Mouse (Mus musculus) kidney, postnatal 0 days (tissue): ENCODE measurements around the gene Dnmt3a. TPM values are rescaled to one million over a fixed set of nuclear protein-coding genes. Genes with fewer than 3 reads are reported as not detected.

ENCODE experiments used
- ATAC-seq: fragments of 200-750 bp; cut with Nextera tagmentation; replicated peaks from 2 replicates; pipeline ENCODE4 v1.8.0; 2017; ENCODE audit warnings: low read depth, moderate number of reproducible peaks, moderate TSS enrichment, moderate library complexity; ENCODE audit not compliant: low FRiP score
- DNase-seq: peaks from one replicate; pipeline ENCODE4 v3.0.0-alpha.2; 2016; ENCODE audit warnings: low spot score
- H3K27ac ChIP-seq: fragments of 300-500 bp; sonication (generic); 2 replicates; pipeline ENCODE4 v1.5.1; 2014; ENCODE audit warnings: mild to moderate bottlenecking
- H3K27me3 ChIP-seq: fragments of 300-500 bp; sonication (generic); 2 replicates; pipeline ENCODE4 v1.6.1; 2014; ENCODE audit warnings: low read length, mixed read lengths; ENCODE audit not compliant: insufficient read depth
- H3K36me3 ChIP-seq: fragments of 300-500 bp; sonication (generic); 2 replicates; pipeline ENCODE4 v1.6.1; 2014; ENCODE audit warnings: low read length, mixed read lengths; ENCODE audit not compliant: insufficient read depth
- H3K4me1 ChIP-seq: fragments of 300-500 bp; sonication (generic); replicated peaks from 2 replicates; pipeline ENCODE4 v1.6.1; 2014; ENCODE audit warnings: antibody characterized with exemption, low read length, mixed read lengths; ENCODE audit not compliant: insufficient read depth
- H3K4me2 ChIP-seq: fragments of 300-500 bp; sonication (generic); 2 replicates; pipeline ENCODE4 v1.6.1; 2014; ENCODE audit warnings: mild to moderate bottlenecking, low read length, moderate library complexity, mixed read lengths
- H3K4me3 ChIP-seq: fragments of 300-500 bp; sonication (generic); replicated peaks from 2 replicates; pipeline ENCODE4 v1.5.1; 2014; ENCODE audit warnings: low read depth, low read length
- H3K9ac ChIP-seq: fragments of 300-500 bp; sonication (generic); 2 replicates; pipeline ENCODE4 v1.6.1; 2014; ENCODE audit warnings: low read depth, low read length
- H3K9me3 ChIP-seq: fragments of 300-500 bp; sonication (generic); replicated peaks from 2 replicates; pipeline ENCODE4 v1.6.1; 2016; ENCODE audit warnings: low read length, inconsistent platforms, mixed read lengths
- CTCF ChIP-seq: IDR thresholded peaks from 2 replicates; pipeline ENCODE4 v1.5.1; 2016; ENCODE audit warnings: antibody characterized with exemption, low read depth, mild to moderate bottlenecking, moderate library complexity
- WGBS: fragments of 180-500 bp; shearing (Covaris S2); extraction: QIAGEN DNeasy Blood & Tissue Kit; methylation state at CpG from one replicate; pipeline ENCODE4 v1.1.7; 2014; 5-methylcytosine and 5-hydroxymethylcytosine counted together
- polyA plus RNA-seq: library from polyadenylated mRNA; unstranded; fragments of >200 nt; fragmentation: Nextera tagmentation; extraction: Ambion mirVana; gene quantifications from 2 replicates; pipeline ENCODE4 v1.2.1, GENCODE M21; 2015

Dnmt3a gene
- polyA plus RNA-seq, 1 experiment from 2014 or later, result 96.5 TPM

DNA sequence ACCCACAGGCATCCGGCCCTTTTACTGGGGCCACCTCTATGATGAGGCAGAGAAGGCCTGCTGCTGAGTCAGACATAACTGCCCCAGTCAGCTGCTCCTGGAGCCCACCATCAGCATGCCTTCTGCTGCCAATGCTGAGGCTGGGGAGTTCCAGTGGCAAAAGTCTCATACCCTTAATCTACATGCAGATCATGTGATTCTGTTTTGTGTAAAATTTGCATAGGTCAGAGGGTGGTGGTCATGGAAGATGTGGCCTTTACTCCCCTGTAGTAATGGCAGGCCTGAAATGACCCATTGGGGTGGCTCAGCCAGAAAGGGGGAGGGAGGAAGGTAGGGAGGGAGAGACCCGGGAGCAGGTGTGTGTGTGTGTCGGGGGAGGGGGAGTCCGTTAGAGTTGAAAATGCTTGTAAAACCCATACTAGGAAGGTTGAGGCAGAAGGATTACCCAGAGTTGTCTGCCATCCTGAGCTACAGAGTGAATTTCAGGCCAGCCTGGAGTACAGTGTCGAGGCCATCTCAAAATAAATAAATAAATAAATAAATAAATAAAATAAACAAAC is 16.1 kb upstream of the Dnmt3a start:
- no peak for ATAC-seq
- 60% methylated on average over 5 of the region's 5 CpGs for WGBS
- H3K4me3 ChIP-seq, result no peak overlapping the region
- H3K9ac ChIP-seq, result no peak overlapping the region
- no peaks in the 10 kb centered on the region for H3K27me3 ChIP-seq
- H3K36me3 ChIP-seq, result no peaks in the 10 kb centered on the region
- no peak overlapping the region for H3K4me2 ChIP-seq
- no peak for TF ChIP-seq CTCF
- H3K27ac ChIP-seq, result no peak overlapping the region
- 0 out of 2 replicates have a peak, but pooled peaks cover 3% of the 10 kb centered on the region for H3K4me1 ChIP-seq
- H3K9me3 ChIP-seq, result no peaks in the 10 kb centered on the region
- no peak for DNase-seq

DNA sequence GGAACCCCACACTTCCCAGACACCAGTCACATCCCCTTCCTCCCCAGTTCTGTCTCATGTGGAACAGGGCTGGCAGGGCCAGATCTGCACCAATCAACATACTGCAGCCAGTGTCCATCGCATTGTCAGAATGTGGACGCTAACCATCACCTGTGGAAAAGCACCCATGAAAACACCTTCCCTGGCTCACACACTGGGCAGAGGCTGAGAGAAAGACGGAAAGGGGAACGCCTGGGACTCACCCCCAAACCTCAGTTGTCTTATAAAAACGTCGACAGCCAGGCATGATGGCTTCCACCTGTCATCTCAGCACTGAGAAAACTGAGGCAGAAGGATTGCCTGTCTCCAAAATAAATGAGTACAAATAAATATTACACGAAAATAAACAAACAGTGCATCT is 14.6 kb upstream of the Dnmt3a start:
- H3K9me3 ChIP-seq, result no peaks in the 10 kb centered on the region
- no peak overlapping the region for H3K4me3 ChIP-seq
- H3K9ac ChIP-seq, result no peak overlapping the region
- no peak overlapping the region for H3K27ac ChIP-seq
- peak overlapping the region; percentile 67 for H3K4me2 ChIP-seq
- DNase-seq, result no peak
- no peaks in the 10 kb centered on the region for H3K27me3 ChIP-seq
- WGBS, result 36% methylated on average over 7 of the region's 7 CpGs
- no peak for ATAC-seq
- no peak for TF ChIP-seq CTCF
- 0 out of 2 replicates have a peak, but pooled peaks cover 3% of the 10 kb centered on the region for H3K4me1 ChIP-seq
- H3K36me3 ChIP-seq, result no peaks in the 10 kb centered on the region

DNA sequence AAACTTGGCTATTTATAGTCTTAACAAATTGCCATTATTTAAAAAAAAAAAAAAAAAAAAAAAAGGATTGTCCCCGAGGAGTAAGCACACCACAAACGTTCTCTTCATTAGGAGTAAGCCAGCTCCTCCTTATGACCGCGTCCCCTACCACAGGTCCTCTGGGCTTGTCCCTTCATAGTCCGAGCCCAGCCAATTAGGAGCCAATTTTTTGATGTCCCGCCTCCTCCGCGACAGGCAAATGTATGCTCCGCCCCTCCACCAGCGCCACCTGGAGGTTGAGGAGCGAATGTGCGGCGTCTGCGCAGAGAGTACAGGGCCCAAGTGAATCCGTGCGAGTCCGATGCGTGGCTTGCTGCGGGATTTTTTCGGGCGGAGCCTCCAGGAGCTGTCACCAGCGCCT is 14.1 kb upstream of the Dnmt3a start:
- H3K4me2 ChIP-seq, result peak overlapping the region; percentile 67
- ATAC-seq (peak; percentile 92), DNase-seq (peak; percentile 97)
- no peaks in the 10 kb centered on the region for H3K27me3 ChIP-seq
- H3K36me3 ChIP-seq, result no peaks in the 10 kb centered on the region
- H3K4me1 ChIP-seq, result 0 out of 2 replicates have a peak, but pooled peaks cover 3% of the 10 kb centered on the region
- peak; percentile 98 for TF ChIP-seq CTCF
- peak overlapping the region; percentile 62; the same call in 1 of the 2 replicates for H3K9ac ChIP-seq
- H3K27ac ChIP-seq, result no peak overlapping the region
- H3K9me3 ChIP-seq, result no peaks in the 10 kb centered on the region
- under 1% methylated on average over 22 of the region's 22 CpGs for WGBS
- H3K4me3 ChIP-seq, result peak overlapping the region; percentile 33

DNA sequence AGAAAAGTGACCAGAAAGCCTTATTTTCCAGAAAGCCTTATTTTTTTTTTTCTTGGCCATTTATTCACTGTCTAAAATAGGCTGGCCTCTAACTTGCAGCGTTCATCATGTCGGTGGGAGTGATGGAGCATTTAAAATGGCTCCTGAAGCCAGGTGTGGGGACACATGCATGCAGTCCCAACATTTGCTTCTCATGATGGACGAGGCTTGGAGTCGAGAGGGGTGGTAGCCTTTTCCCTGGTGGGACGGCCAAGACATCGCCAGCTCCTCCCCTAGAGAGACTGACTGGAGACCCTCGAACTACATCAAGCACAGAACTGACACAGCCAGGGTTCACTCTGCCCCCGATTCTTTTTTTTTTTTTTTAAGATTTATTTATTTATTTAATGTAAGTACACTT is 13.6 kb upstream of the Dnmt3a start:
- H3K36me3 ChIP-seq, result no peaks in the 10 kb centered on the region
- no peak overlapping the region for H3K27ac ChIP-seq
- H3K4me3 ChIP-seq, result peak overlapping the region; percentile 33
- H3K4me1 ChIP-seq, result 0 out of 2 replicates have a peak, but pooled peaks cover 3% of the 10 kb centered on the region
- no peak; the same call in 1 of the 2 replicates for ATAC-seq
- H3K9me3 ChIP-seq, result no peaks in the 10 kb centered on the region
- peak overlapping the region; percentile 67 for H3K4me2 ChIP-seq
- TF ChIP-seq CTCF, result no peak
- H3K9ac ChIP-seq, result peak overlapping the region; percentile 62; the same call in 1 of the 2 replicates
- no peak for DNase-seq
- 12% methylated on average over 8 of the region's 8 CpGs for WGBS
- H3K27me3 ChIP-seq, result no peaks in the 10 kb centered on the region

DNA sequence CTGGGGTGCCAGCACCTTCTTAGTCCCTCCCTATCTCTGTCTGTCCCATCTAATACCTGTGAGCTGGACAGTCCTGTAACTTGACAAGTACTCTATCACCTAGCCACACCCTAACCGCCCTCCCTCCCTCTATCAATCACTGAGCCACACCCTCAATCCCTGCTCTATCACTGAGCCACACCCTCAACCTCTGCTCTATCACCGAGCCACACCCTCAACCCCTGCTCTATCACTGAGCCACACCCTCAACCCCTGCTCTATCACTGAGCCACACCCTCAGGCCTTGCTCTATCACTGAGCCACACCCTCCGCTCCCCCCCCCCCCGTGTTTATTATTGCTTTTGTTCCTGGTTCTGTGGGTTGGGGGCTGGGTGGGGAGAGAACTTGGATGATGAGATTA is 10.2 kb upstream of the Dnmt3a start:
- H3K27me3 ChIP-seq, result no peaks in the 10 kb centered on the region
- H3K27ac ChIP-seq, result no peak overlapping the region
- H3K36me3 ChIP-seq, result no peaks in the 10 kb centered on the region
- no peaks in the 10 kb centered on the region for H3K4me1 ChIP-seq
- TF ChIP-seq CTCF, result no peak
- no peak overlapping the region for H3K4me3 ChIP-seq
- no peaks in the 10 kb centered on the region for H3K9me3 ChIP-seq
- 30% methylated on average over 2 of the region's 4 CpGs for WGBS
- ATAC-seq, result no peak
- no peak for DNase-seq
- no peak overlapping the region for H3K4me2 ChIP-seq
- H3K9ac ChIP-seq, result no peak overlapping the region

DNA sequence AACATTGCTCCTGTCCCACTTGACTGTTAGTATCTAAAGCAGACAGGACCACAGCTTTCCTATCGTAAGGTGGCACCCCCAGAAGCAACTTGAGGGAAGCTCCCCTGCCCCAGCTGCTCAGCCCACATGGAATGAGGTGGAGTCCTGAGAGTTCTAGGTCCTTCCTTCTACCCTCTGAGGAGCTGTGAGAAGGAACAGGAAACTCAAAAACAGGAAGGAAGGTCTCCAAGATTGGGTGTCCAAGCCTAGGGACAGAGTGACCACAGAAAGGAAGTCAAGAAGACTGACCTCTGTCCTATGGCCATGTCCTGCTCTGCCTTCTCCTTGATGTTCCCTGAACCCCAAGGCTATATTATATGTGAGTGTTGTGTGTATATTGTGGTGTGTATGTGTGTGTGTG is 6.3 kb upstream of the Dnmt3a start:
- no peak for DNase-seq
- 86% methylated on average over 1 of the region's 1 CpGs for WGBS
- H3K9ac ChIP-seq, result no peak overlapping the region

DNA sequence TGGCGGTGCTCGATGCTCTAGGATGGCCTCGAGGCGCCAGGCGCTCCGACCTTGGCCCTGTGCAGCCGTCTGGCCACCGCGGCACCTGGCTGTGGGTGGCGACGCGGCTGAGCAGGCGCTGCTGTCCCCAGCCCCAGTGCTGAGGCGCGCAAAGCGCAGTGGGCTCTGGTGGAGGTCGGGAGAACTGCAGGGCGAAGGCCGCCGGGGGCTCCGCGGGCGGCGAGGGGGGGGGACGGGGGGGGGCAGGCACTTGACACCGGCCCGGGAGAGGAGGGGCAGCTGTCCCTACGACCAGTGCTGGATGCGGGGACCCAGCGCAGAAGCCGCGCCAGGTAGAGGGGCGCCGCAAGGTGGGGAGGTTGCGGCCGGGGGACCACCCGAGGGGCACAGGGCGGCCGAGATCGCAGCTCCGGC is 471 bp downstream of the Dnmt3a start:
- peak overlapping the region; percentile 97 for H3K4me3 ChIP-seq
- H3K4me2 ChIP-seq, result peak overlapping the region; percentile 80
- H3K4me1 ChIP-seq, result peaks cover 29% of the 10 kb centered on the region
- peak overlapping the region; percentile 94 for H3K9ac ChIP-seq
- no peaks in the 10 kb centered on the region for H3K9me3 ChIP-seq
- H3K27me3 ChIP-seq, result no peaks in the 10 kb centered on the region
- under 1% methylated on average over 24 of the region's 41 CpGs for WGBS
- H3K27ac ChIP-seq, result peak overlapping the region; percentile 98
- TF ChIP-seq CTCF, result peak; percentile 78
- DNase-seq (peak; percentile 91), ATAC-seq (peak; percentile 88)
- H3K36me3 ChIP-seq, result no peaks in the 10 kb centered on the region

More for the DNA sequence above, 6.3 kb upstream of the Dnmt3a start:
- H3K4me1 ChIP-seq, result no peaks in the 10 kb centered on the region
- H3K4me3 ChIP-seq, result no peak overlapping the region
- H3K4me2 ChIP-seq, result no peak overlapping the region
- ATAC-seq, result no peak
- H3K27me3 ChIP-seq, result no peaks in the 10 kb centered on the region
- no peaks in the 10 kb centered on the region for H3K36me3 ChIP-seq
- TF ChIP-seq CTCF, result no peak
- no peak overlapping the region for H3K27ac ChIP-seq
- no peaks in the 10 kb centered on the region for H3K9me3 ChIP-seq
